Mouse (Mus musculus) ES-Bruce4 (cell line): ENCODE measurements around the gene Gm21915.

ENCODE experiments used
- CTCF ChIP-seq: IDR thresholded peaks from one replicate; pipeline ENCODE4 v1.8.1; 2011; ENCODE audit warnings: low read depth, low read length
- EP300 ChIP-seq: IDR thresholded peaks from 2 replicates; pipeline ENCODE4 v1.6.1; 2011; ENCODE audit warnings: low read depth, low read length; ENCODE audit not compliant: insufficient read depth
- POLR2A ChIP-seq: IDR thresholded peaks from one replicate; pipeline ENCODE4 v1.8.1; 2011; ENCODE audit warnings: low read length; ENCODE audit not compliant: insufficient read depth

GRCm38 (mm10) chr9:40675203-40675958 lies 5.0 kb downstream of the Gm21915 start:
- TF ChIP-seq CTCF (no peak), EP300 (no peak), POLR2A (no peak)
